Mouse (Mus musculus): ENCODE measurements around the gene Eef2. TPM values are rescaled to one million over a fixed set of nuclear protein-coding genes. Genes with fewer than 3 reads are reported as not detected.

Gene Eef2
- polyA plus RNA-seq, 1 experiment from 2014 or later, result 282 TPM

GRCm38 (mm10) chr10:81200141-81200540, 23.7 kb downstream of the Eef2 start:
- no peaks in the 10 kb centered on the region for H3K9me3 ChIP-seq (replicated peaks; ENCODE audit: control insufficient read depth, low read length)
- peaks cover 10% of the 10 kb centered on the region for H3K4me1 ChIP-seq (ENCODE audit: control insufficient read depth, low read depth, low read length)
- no peak overlapping the region for H3K4me2 ChIP-seq (ENCODE audit: low read depth, low read length)
- H3K27ac ChIP-seq (ENCODE audit: low read length), result no peak overlapping the region
- no peak overlapping the region for H3K9ac ChIP-seq (ENCODE audit: low read depth, low read length)
- H3K27me3 ChIP-seq (ENCODE audit: control insufficient read depth, insufficient read depth, low read depth, low read length), result peaks cover 36% of the 10 kb centered on the region
- no peak for ATAC-seq (ENCODE audit: low read depth)
- H3K36me3 ChIP-seq (ENCODE audit: control insufficient read depth, insufficient read depth), result no peaks in the 10 kb centered on the region
- no peak overlapping the region for H3K4me3 ChIP-seq (ENCODE audit: low read depth, low read length)
- WGBS (ENCODE audit: insufficient replicate concordance), result 73% methylated on average over 13 of the region's 13 CpGs

GRCm38 (mm10) chr10:81200605-81201287, 24.3 kb downstream of the Eef2 start:
- no peak overlapping the region for H3K9ac ChIP-seq (ENCODE audit: low read depth, low read length)
- no peak for ATAC-seq (ENCODE audit: low read depth)
- WGBS (ENCODE audit: insufficient replicate concordance), result 63% methylated on average over 20 of the region's 20 CpGs
- no peaks in the 10 kb centered on the region for H3K36me3 ChIP-seq (ENCODE audit: control insufficient read depth, insufficient read depth)
- H3K4me3 ChIP-seq (ENCODE audit: low read depth, low read length), result no peak overlapping the region
- no peak overlapping the region for H3K4me2 ChIP-seq (ENCODE audit: low read depth, low read length)
- H3K4me1 ChIP-seq (ENCODE audit: control insufficient read depth, low read depth, low read length), result peaks cover 10% of the 10 kb centered on the region
- no peaks in the 10 kb centered on the region for H3K9me3 ChIP-seq (replicated peaks; ENCODE audit: control insufficient read depth, low read length)
- H3K27me3 ChIP-seq (ENCODE audit: control insufficient read depth, insufficient read depth, low read depth, low read length), result peaks cover 30% of the 10 kb centered on the region
- no peak overlapping the region for H3K27ac ChIP-seq (ENCODE audit: low read length)

- Histone ChIP-seq H3K36me3 (ENCODE audit: control insufficient read depth, insufficient read depth) (no peaks in the 10 kb centered on the region), H3K4me3 (ENCODE audit: low read depth, low read length) (no peak within 1 kb of the TSS), H3K4me1 (ENCODE audit: control insufficient read depth, low read depth, low read length) (peaks cover 10% of the 10 kb centered on the region), H3K4me2 (ENCODE audit: low read depth, low read length) (no peak within 1 kb of the TSS), H3K9ac (ENCODE audit: low read depth, low read length) (no peak within 1 kb of the TSS), H3K27me3 (ENCODE audit: control insufficient read depth, insufficient read depth, low read depth, low read length) (peaks cover 17% of the 10 kb centered on the region), H3K27ac (ENCODE audit: low read length) (no peak within 1 kb of the TSS), H3K9me3 (replicated peaks; ENCODE audit: control insufficient read depth, low read length) (no peaks in the 10 kb centered on the region)
- WGBS (ENCODE audit: insufficient replicate concordance), result 64% methylated on average over 13 of the region's 13 CpGs
- ATAC-seq (ENCODE audit: low read depth), result no peak
Observed at GRCm38 (mm10) chr10:81201807-81202758, 25.7 kb downstream of the Eef2 start, which contains the start of gene Nmrk2. Nmrk2 (minus strand) TSS chr10:81202051.

GRCm38 (mm10) chr10:81202978-81203720, 26.7 kb downstream of the Eef2 start:
- H3K27me3 ChIP-seq (ENCODE audit: control insufficient read depth, insufficient read depth, low read depth, low read length), result peaks cover 12% of the 10 kb centered on the region
- no peaks in the 10 kb centered on the region for H3K9me3 ChIP-seq (replicated peaks; ENCODE audit: control insufficient read depth, low read length)
- 32% methylated on average over 8 of the region's 8 CpGs for WGBS (ENCODE audit: insufficient replicate concordance)
- no peak overlapping the region for H3K27ac ChIP-seq (ENCODE audit: low read length)
- no peak overlapping the region for H3K4me3 ChIP-seq (ENCODE audit: low read depth, low read length)
- no peaks in the 10 kb centered on the region for H3K36me3 ChIP-seq (ENCODE audit: control insufficient read depth, insufficient read depth)
- ATAC-seq (ENCODE audit: low read depth), result peak; percentile 80
- H3K4me2 ChIP-seq (ENCODE audit: low read depth, low read length), result no peak overlapping the region
- no peak overlapping the region for H3K9ac ChIP-seq (ENCODE audit: low read depth, low read length)
- peaks cover 10% of the 10 kb centered on the region for H3K4me1 ChIP-seq (ENCODE audit: control insufficient read depth, low read depth, low read length)

- H3K36me3 ChIP-seq (ENCODE audit: control insufficient read depth, insufficient read depth), result no peaks in the 10 kb centered on the region
- no peak overlapping the region for H3K4me3 ChIP-seq (ENCODE audit: low read depth, low read length)
- H3K9ac ChIP-seq (ENCODE audit: low read depth, low read length), result no peak overlapping the region
- peaks cover 10% of the 10 kb centered on the region for H3K4me1 ChIP-seq (ENCODE audit: control insufficient read depth, low read depth, low read length)
- H3K4me2 ChIP-seq (ENCODE audit: low read depth, low read length), result no peak overlapping the region
- H3K27me3 ChIP-seq (ENCODE audit: control insufficient read depth, insufficient read depth, low read depth, low read length), result peaks cover 8% of the 10 kb centered on the region
- 69% methylated on average over 4 of the region's 4 CpGs for WGBS (ENCODE audit: insufficient replicate concordance)
- no peak overlapping the region for H3K27ac ChIP-seq (ENCODE audit: low read length)
- ATAC-seq (ENCODE audit: low read depth), result no peak
- H3K9me3 ChIP-seq (replicated peaks; ENCODE audit: control insufficient read depth, low read length), result no peaks in the 10 kb centered on the region
Observed at GRCm38 (mm10) chr10:81204137-81204536, 27.7 kb downstream of the Eef2 start.

- Histone ChIP-seq H3K4me3 (ENCODE audit: low read depth, low read length) (no peak overlapping the region), H3K4me1 (ENCODE audit: control insufficient read depth, low read depth, low read length) (no peaks in the 10 kb centered on the region), H3K9ac (ENCODE audit: low read depth, low read length) (no peak overlapping the region), H3K27ac (ENCODE audit: low read length) (no peak overlapping the region), H3K27me3 (ENCODE audit: control insufficient read depth, insufficient read depth, low read depth, low read length) (no peaks in the 10 kb centered on the region; the same call in 1 of the 2 replicates), H3K9me3 (replicated peaks; ENCODE audit: control insufficient read depth, low read length) (no peaks in the 10 kb centered on the region; the same call in 1 of the 2 replicates), H3K4me2 (ENCODE audit: low read depth, low read length) (no peak overlapping the region), H3K36me3 (ENCODE audit: control insufficient read depth, insufficient read depth) (no peaks in the 10 kb centered on the region)
- 82% methylated on average over 5 of the region's 5 CpGs for WGBS (ENCODE audit: insufficient replicate concordance)
- ATAC-seq (ENCODE audit: low read depth), result no peak
Observed at GRCm38 (mm10) chr10:81210154-81210553, 33.7 kb downstream of the Eef2 start.

GRCm38 (mm10) chr10:81216260-81216659, 39.8 kb downstream of the Eef2 start:
- Histone ChIP-seq H3K4me1 (ENCODE audit: control insufficient read depth, low read depth, low read length) (no peaks in the 10 kb centered on the region), H3K9ac (ENCODE audit: low read depth, low read length) (no peak overlapping the region), H3K9me3 (replicated peaks; ENCODE audit: control insufficient read depth, low read length) (no peaks in the 10 kb centered on the region), H3K27ac (ENCODE audit: low read length) (no peak overlapping the region), H3K4me2 (ENCODE audit: low read depth, low read length) (no peak overlapping the region), H3K36me3 (ENCODE audit: control insufficient read depth, insufficient read depth) (no peaks in the 10 kb centered on the region), H3K4me3 (ENCODE audit: low read depth, low read length) (no peak overlapping the region), H3K27me3 (ENCODE audit: control insufficient read depth, insufficient read depth, low read depth, low read length) (no peaks in the 10 kb centered on the region; the same call in 1 of the 2 replicates)
- no peak for ATAC-seq (ENCODE audit: low read depth)
- WGBS (ENCODE audit: insufficient replicate concordance), result 67% methylated on average over 6 of the region's 6 CpGs

GRCm38 (mm10) chr10:81216810-81217209, 40.4 kb downstream of the Eef2 start:
- H3K27ac ChIP-seq (ENCODE audit: low read length), result no peak overlapping the region
- H3K4me3 ChIP-seq (ENCODE audit: low read depth, low read length), result no peak overlapping the region
- peaks cover 4% of the 10 kb centered on the region; the same call in 1 of the 2 replicates for H3K4me1 ChIP-seq (ENCODE audit: control insufficient read depth, low read depth, low read length)
- H3K27me3 ChIP-seq (ENCODE audit: control insufficient read depth, insufficient read depth, low read depth, low read length), result no peaks in the 10 kb centered on the region; the same call in 1 of the 2 replicates
- H3K36me3 ChIP-seq (ENCODE audit: control insufficient read depth, insufficient read depth), result no peaks in the 10 kb centered on the region
- no peaks in the 10 kb centered on the region for H3K9me3 ChIP-seq (replicated peaks; ENCODE audit: control insufficient read depth, low read length)
- no peak for ATAC-seq (ENCODE audit: low read depth)
- H3K4me2 ChIP-seq (ENCODE audit: low read depth, low read length), result no peak overlapping the region
- 67% methylated on average over 6 of the region's 6 CpGs for WGBS (ENCODE audit: insufficient replicate concordance)
- no peak overlapping the region for H3K9ac ChIP-seq (ENCODE audit: low read depth, low read length)
